Mouse (Mus musculus) ES-E14 (cell line): ENCODE measurements around the gene Ccl20. TPM values are rescaled to one million over a fixed set of nuclear protein-coding genes. Genes with fewer than 3 reads are reported as not detected.
A peak's percentile ranks its signal among the peaks of the same experiment; 100 is the strongest.

Experiments used
- DNase-seq: peaks from one replicate; pipeline ENCODE4 v3.0.0-alpha.2; 2013; ENCODE audit warnings: low read depth, low spot score
- H3K27ac ChIP-seq: 2 replicates; pipeline ENCODE4 v1.5.1; 2012; ENCODE audit warnings: low read depth, mild to moderate bottlenecking, low read length, moderate library complexity, mixed read lengths; ENCODE audit not compliant: poor library complexity, insufficient read depth, severe bottlenecking
- H3K36me3 ChIP-seq: 2 replicates; pipeline ENCODE4 v1.6.1; 2012; ENCODE audit warnings: mild to moderate bottlenecking, low read length, moderate library complexity, mixed read lengths; ENCODE audit not compliant: control insufficient read depth, poor library complexity, insufficient read depth, severe bottlenecking
- H3K4me1 ChIP-seq, 2 experiments: fragments of 150-350 bp in 1 of 2; sonication (generic) in 1 of 2; 2 replicates each; pipeline ENCODE4 v1.6.1; 2012; ENCODE audit warnings: low read length in 2 of 2, mild to moderate bottlenecking in 1 of 2, mixed read lengths in 1 of 2; ENCODE audit not compliant: control insufficient read depth in 2 of 2, insufficient read depth in 2 of 2, poor library complexity in 1 of 2
- H3K4me3 ChIP-seq, 2 experiments: fragments of 150-350 bp in 1 of 2; sonication (generic) in 1 of 2; 2 replicates each; pipeline ENCODE4 v1.5.1; 2012; ENCODE audit warnings: low read length in 2 of 2, low read depth in 1 of 2, mild to moderate bottlenecking in 1 of 2, mixed read lengths in 1 of 2; ENCODE audit not compliant: insufficient read depth in 1 of 2, poor library complexity in 1 of 2, severe bottlenecking in 1 of 2
- H3K9ac ChIP-seq: 2 replicates; pipeline ENCODE4 v1.6.1; 2012; ENCODE audit warnings: low read depth, mild to moderate bottlenecking, low read length, mixed read lengths; ENCODE audit not compliant: poor library complexity, insufficient read depth, severe bottlenecking
- H3K9me3 ChIP-seq: fragments of 150-350 bp; sonication (generic); 2 replicates; pipeline ENCODE4 v1.6.1; 2012; ENCODE audit warnings: low read depth, mild to moderate bottlenecking, low read length; ENCODE audit not compliant: control insufficient read depth, insufficient read depth
- CHD2 ChIP-seq: IDR thresholded peaks from 2 replicates; pipeline ENCODE4 v1.6.1; 2014; ENCODE audit warnings: mild to moderate bottlenecking, low read depth, low read length, inconsistent platforms
- HCFC1 ChIP-seq: IDR thresholded peaks from 2 replicates; pipeline ENCODE4 v1.6.1; 2012; ENCODE audit warnings: low read length, inconsistent platforms, borderline replicate concordance; ENCODE audit not compliant: insufficient read depth
- MAFK ChIP-seq: IDR thresholded peaks from 2 replicates; pipeline ENCODE4 v1.6.1; 2014; ENCODE audit warnings: mild to moderate bottlenecking, low read depth, low read length, inconsistent platforms; ENCODE audit not compliant: insufficient read depth
- ZC3H11A ChIP-seq: IDR thresholded peaks from 2 replicates; pipeline ENCODE4 v1.6.1; 2012; ENCODE audit warnings: low read depth, mild to moderate bottlenecking, inconsistent platforms, low read length, borderline replicate concordance
- ZNF384 ChIP-seq: IDR thresholded peaks from 2 replicates; pipeline ENCODE4 v1.6.1; 2012; ENCODE audit warnings: low read depth, low read length, inconsistent platforms
- in situ Hi-C, 2 experiments: fragments of 600-800 bp; cut with MboI; formaldehyde crosslinking; loops; one replicate each; pipeline ENCODE4 v1.15.1; 2025; ENCODE audit warnings: low sequenced_read_pairs in 2 of 2, inconsistent platforms in 1 of 2; ENCODE audit not compliant: unreplicated experiment in 2 of 2
- total RNA-seq: library from RNA; depleted of rRNA; stranded (reverse); fragments of 300-350 nt; gene quantifications from 2 replicates; pipeline ENCODE4 v1.2.3, GENCODE M21; 2012; rRNA removed

Gene Ccl20
- total RNA-seq, result 0.53 and 0.89 TPM in 2 replicates

GRCm38 (mm10) chr1:83116447-83117137 is at the start of gene Ccl20:
Gene Ccl20 (plus strand): TSS chr1:83116766.
- H3K9ac ChIP-seq, result no peak within 1 kb of the TSS
- DNase-seq, result no peak
- H3K4me1 ChIP-seq, result peaks cover 0 to 2% of the 10 kb centered on the region in 2 experiments; a peak in 1 of 4 replicates
- no peak within 1 kb of the TSS for H3K27ac ChIP-seq
- no peak within 1 kb of the TSS for H3K4me3 ChIP-seq
- no peaks in the 10 kb centered on the region for H3K9me3 ChIP-seq
- TF ChIP-seq ZC3H11A (no peak), ZNF384 (no peak), CHD2 (no peak)
- H3K36me3 ChIP-seq, result no peaks in the 10 kb centered on the region
- in situ Hi-C loops, result no loop called here

DNA sequence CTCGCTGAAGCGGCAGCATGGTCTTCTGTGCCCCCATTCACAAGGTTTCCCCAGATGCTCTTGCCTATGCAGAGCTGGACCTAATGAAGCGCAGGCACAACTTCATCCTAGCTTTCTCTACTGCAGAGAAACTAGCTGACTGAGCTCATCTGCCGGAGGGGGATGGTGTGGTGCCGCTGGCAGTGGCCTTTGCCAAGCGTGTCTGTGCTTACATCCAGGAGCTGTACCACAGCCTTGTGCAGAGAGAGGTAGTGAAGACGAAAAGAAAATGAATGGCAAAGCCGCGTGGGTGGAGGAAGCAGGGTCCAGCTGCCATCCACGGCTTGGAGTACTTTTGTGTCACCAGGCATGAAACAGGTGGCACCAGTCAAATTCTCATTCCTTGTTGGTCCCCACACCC is 49.4 kb upstream of the Ccl20 start:
- no peak for DNase-seq
- Histone ChIP-seq H3K9ac (no peak overlapping the region), H3K4me1 (no peaks in the 10 kb centered on the region), H3K4me3 (no peak overlapping the region), H3K36me3 (no peaks in the 10 kb centered on the region), H3K9me3 (no peaks in the 10 kb centered on the region), H3K27ac (no peak overlapping the region)
- TF ChIP-seq HCFC1 (no peak), ZC3H11A (no peak), CHD2 (no peak), ZNF384 (no peak), MAFK (no peak)
- in situ Hi-C loops, result no loop called here

DNA sequence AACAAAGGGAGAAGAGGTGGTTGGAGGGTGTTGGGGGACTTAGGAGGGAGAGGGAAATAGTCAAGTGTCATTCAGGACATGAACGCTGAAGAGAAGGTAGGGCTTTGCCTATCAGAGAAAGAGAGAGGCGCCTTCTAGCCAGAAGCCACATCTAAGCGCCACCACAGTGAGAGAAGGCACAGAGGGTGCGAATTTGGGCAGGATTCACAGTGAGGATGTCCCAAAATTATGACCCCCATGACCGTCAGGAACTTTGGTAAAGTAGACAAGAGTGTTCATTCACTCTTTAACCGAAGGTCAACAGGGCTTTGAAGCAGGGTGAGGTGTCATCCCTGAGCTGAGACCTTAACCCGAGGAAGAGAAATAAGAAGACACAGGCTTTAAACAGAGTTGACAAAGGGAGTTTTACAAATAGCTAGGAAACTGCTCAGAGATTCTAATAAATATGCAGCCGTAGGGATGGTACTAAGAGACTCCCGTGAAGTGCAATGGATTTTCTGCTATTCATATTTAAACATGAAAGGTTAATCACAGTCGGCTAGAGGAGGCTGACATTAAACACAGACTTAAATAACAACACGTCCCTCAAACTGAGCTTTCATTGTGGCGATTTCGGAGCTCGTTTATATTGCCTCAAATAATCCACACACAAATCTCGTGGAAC is 40.9 kb upstream of the Ccl20 start:
- H3K9ac ChIP-seq, result no peak overlapping the region
- H3K4me1 ChIP-seq, result no peaks in the 10 kb centered on the region
- TF ChIP-seq HCFC1 (no peak), ZC3H11A (no peak), CHD2 (no peak), ZNF384 (no peak), MAFK (no peak)
- in situ Hi-C loops, result no loop called here
- no peak overlapping the region for H3K27ac ChIP-seq
- H3K4me3 ChIP-seq, result no peak overlapping the region
- H3K9me3 ChIP-seq, result no peaks in the 10 kb centered on the region
- no peaks in the 10 kb centered on the region for H3K36me3 ChIP-seq
- DNase-seq, result no peak

- Histone ChIP-seq H3K36me3 (no peaks in the 10 kb centered on the region), H3K4me3 (no peak overlapping the region), H3K9me3 (no peaks in the 10 kb centered on the region), H3K27ac (no peak overlapping the region), H3K4me1 (no peaks in the 10 kb centered on the region), H3K9ac (no peak overlapping the region)
- in situ Hi-C loops, result no loop called here
- DNase-seq, result peak; percentile 59
- TF ChIP-seq ZC3H11A (peak; percentile 70; the same call in 1 of the 2 replicates), HCFC1 (no peak), ZNF384 (no peak)
Observed at GRCm38 (mm10) chr1:83076190-83076917, 40.2 kb upstream of the Ccl20 start.
